Mouse (Mus musculus) monocyte, adult 59 days (primary cell): Measurements from ENCODE around the gene Syp. TPM values are rescaled to one million over a fixed set of nuclear protein-coding genes. Genes with fewer than 3 reads are reported as not detected.

ENCODE experiments used
- total RNA-seq, 2 experiments: library from RNA; stranded (reverse); gene quantifications; one replicate each; pipeline ENCODE4 v1.2.4; 2023

Gene Syp
- total RNA-seq = 1 to 10 TPM in 1 of 2 experiments, not detected in 1; 1.0 TPM

GRCm38 (mm10) chrX:7638401-7639091, at the start of gene Syp:
Gene Syp, plus strand, starts transcription at chrX:7638471.

GRCm38 (mm10) chrX:7604879-7605574, 33.2 kb upstream of the Syp start, which contains the start of gene Ccdc22:
Gene Ccdc22, minus strand, starts transcription at chrX:7605517.

GRCm38 (mm10) chrX:7606783-7607182, 31.5 kb upstream of the Syp start, which contains the start of gene Cacna1f:
Gene Cacna1f, plus strand, starts transcription at chrX:7607083.

GRCm38 (mm10) chrX:7657221-7657639, 19.0 kb downstream of the Syp start, which contains the start of gene Prickle3:
Gene Prickle3, plus strand, starts transcription at chrX:7657260.

GRCm38 (mm10) chrX:7670921-7671623, 32.8 kb downstream of the Syp start, which contains the start of gene Plp2:
Gene Plp2, minus strand, starts transcription at chrX:7671390.

GRCm38 (mm10) chrX:7680864-7681263, 42.6 kb downstream of the Syp start, which contains the start of gene Magix:
Gene Magix, minus strand, starts transcription at chrX:7681251.

GRCm38 (mm10) chrX:7696954-7697381, 58.7 kb downstream of the Syp start, which contains the start of gene Gpkow:
Gene Gpkow, plus strand, starts transcription at chrX:7697131.

Other genes with a start within 250 kb of the Syp start
- not detected for gene Foxp3, start 64.8 kb upstream of the Syp start, total RNA-seq
- gene Ppp1r3f, start 64.2 kb upstream of the Syp start, total RNA-seq = 1 to 10 TPM; 1.6 to 2.0 TPM
- 10 to 100 TPM; 23.4 to 28.8 TPM for gene Ccdc22, start 33.0 kb upstream of the Syp start, total RNA-seq
- gene Cacna1f, start 31.4 kb upstream of the Syp start, total RNA-seq = under 1 TPM; 0.47 to 0.49 TPM
- 10 to 100 TPM; 22.3 to 26.5 TPM for gene Prickle3, start 18.8 kb downstream of the Syp start, total RNA-seq
- 10 to 100 TPM; 78.2 to 91.8 TPM for gene Plp2, start 32.9 kb downstream of the Syp start, total RNA-seq
- gene Magix, start 42.8 kb downstream of the Syp start, total RNA-seq = not detected
- gene Gpkow, start 58.7 kb downstream of the Syp start, total RNA-seq = 10 to 100 TPM; 38.6 to 45.8 TPM
- gene Wdr45, start 75.9 kb downstream of the Syp start, total RNA-seq = 10 to 100 TPM; 42.0 to 42.8 TPM
- not detected for gene Gm45208, start 83.8 kb downstream of the Syp start, total RNA-seq
- 10 to 100 TPM in 1 of 2 experiments, 1 to 10 TPM in 1; 8.2 to 10.6 TPM for gene Praf2, start 90.0 kb downstream of the Syp start, total RNA-seq
- gene Ccdc120, start 112.4 kb downstream of the Syp start, total RNA-seq = not detected
- gene Tfe3, start 124.1 kb downstream of the Syp start, total RNA-seq = 100 to 1,000 TPM; 109 to 115 TPM
- gene Gripap1, start 151.3 kb downstream of the Syp start, total RNA-seq = 100 to 1,000 TPM; 114 to 122 TPM
- 1 to 10 TPM; 2.0 to 5.9 TPM for gene Kcnd1, start 183.8 kb downstream of the Syp start, total RNA-seq
- gene Otud5, start 202.9 kb downstream of the Syp start, total RNA-seq = 100 to 1,000 TPM; 147 to 152 TPM
- gene Pim2, start 239.8 kb downstream of the Syp start, total RNA-seq = 1 to 10 TPM; 7.1 to 7.2 TPM
- 10 to 100 TPM; 30.2 to 34.2 TPM for gene Slc35a2, start 245.6 kb downstream of the Syp start, total RNA-seq